ENCODE assay signal across 7 mouse cellular contexts in genomic region chr2:32962062-32962874, GRCm38 (mm10). TPM values are rescaled to one million over a fixed set of nuclear protein-coding genes. Genes with fewer than 3 reads are reported as not detected.
DNase-seq lines count a peak whose midpoint lies in the region; ATAC-seq and TF ChIP-seq lines count a peak whose summit lies in the region.

No protein-coding gene starts in this region.

- H3K4me3 ChIP-seq in heart, embryonic 16.5 days (ENCODE audit: low read length) = peak overlapping the region; percentile 72
- peak overlapping the region; percentile 71 to 77 for H3K4me3 ChIP-seq in liver, embryonic 14.5 days (ENCODE audit: insufficient read depth in 1 of 2, low read depth in 2 of 2, low read length in 2 of 2)

- H3K27me3 ChIP-seq in heart, embryonic 16.5 days (ENCODE audit: control insufficient read depth, insufficient read depth, low read length) = no peaks in the 10 kb centered on the region
- H3K27me3 ChIP-seq in liver, embryonic 14.5 days (ENCODE audit: control insufficient read depth, insufficient read depth, low read length) = no peaks in the 10 kb centered on the region

- H3K9ac ChIP-seq in heart, embryonic 16.5 days (ENCODE audit: low read length) = peak overlapping the region; percentile 91
- peak overlapping the region; percentile 88 for H3K9ac ChIP-seq in liver, embryonic 14.5 days (replicated peaks)

- H3K4me1 ChIP-seq in heart, embryonic 16.5 days (ENCODE audit: control insufficient read depth, insufficient read depth, low read length) = peaks cover 29% of the 10 kb centered on the region
- peaks cover 8 to 18% of the 10 kb centered on the region in 2 experiments for H3K4me1 ChIP-seq in liver, embryonic 14.5 days (replicated peaks; ENCODE audit: control insufficient read depth in 2 of 2, insufficient read depth in 2 of 2, low read length in 1 of 2)

- 2% methylated on average over 33 of the region's 33 CpGs for WGBS in heart, embryonic 16.5 days
- WGBS in liver, embryonic 14.5 days (ENCODE audit: insufficient replicate concordance) = under 1% methylated on average over 33 of the region's 33 CpGs

- H3K36me3 ChIP-seq in heart, embryonic 16.5 days (ENCODE audit: control insufficient read depth, insufficient read depth) = peaks cover 25% of the 10 kb centered on the region
- peaks cover 19% of the 10 kb centered on the region for H3K36me3 ChIP-seq in liver, embryonic 14.5 days (replicated peaks; ENCODE audit: control insufficient read depth, insufficient read depth, low read depth)

- no peak for TF ChIP-seq EP300 in liver, embryonic 14.5 days (IDR thresholded peaks at IDR 0.05; ENCODE audit: low read depth)

- ATAC-seq in heart, embryonic 16.5 days (replicated peaks; ENCODE audit: extremely low read depth, insufficient read depth, low FRiP score) = no peak; the same call in 1 of the 2 replicates
- ATAC-seq in liver, embryonic 14.5 days (ENCODE audit: insufficient read depth) = no peak

- DNase-seq in ovary, postnatal 36 days (ENCODE audit: low spot score) = peak; percentile 30
- DNase-seq in ovary, adult 18-20 months (ENCODE audit: low spot score) = no peak
- peak; percentile 45 for DNase-seq in brain, adult 2 months (ENCODE audit: low read depth, low spot score)
- no peak for DNase-seq in liver, embryonic 14.5 days (ENCODE audit: low read depth in 3 of 3, low spot score in 3 of 3)
- peak; percentile 40 for DNase-seq in yolk sac, embryonic 10.5 days (ENCODE audit: low spot score)
- DNase-seq in layer of hippocampus, adult 8-10 months (ENCODE audit: low spot score in 2 of 2) = no peak

- TF ChIP-seq CTCF in liver, embryonic 14.5 days (IDR thresholded peaks at IDR 0.05; ENCODE audit: low read depth) = 0 out of 2 replicates have a peak, but pooled peaks have one; percentile 2

- no peaks in the 10 kb centered on the region for H3K9me3 ChIP-seq in heart, embryonic 16.5 days (replicated peaks; ENCODE audit: control insufficient read depth, low read length)
- H3K9me3 ChIP-seq in liver, embryonic 14.5 days (ENCODE audit: control insufficient read depth, low read length) = no peaks in the 10 kb centered on the region

- peak overlapping the region; percentile 91 for H3K27ac ChIP-seq in heart, embryonic 16.5 days (ENCODE audit: low read length)
- H3K27ac ChIP-seq in liver, embryonic 14.5 days = peak overlapping the region; percentile 68

- H3K4me2 ChIP-seq in heart, embryonic 16.5 days (ENCODE audit: low read depth, low read length) = peak overlapping the region; percentile 84
- peak overlapping the region; percentile 86 for H3K4me2 ChIP-seq in liver, embryonic 14.5 days (ENCODE audit: low read depth)

RNA-seq across cellular contexts. Expression of gene Lrsam1, which starts 0.9 kb away (rescaled TPM):
- 8.2 and 8.8 TPM in 2 replicates for polyA plus RNA-seq in heart, embryonic 16.5 days (2015; fragmentation: Nextera tagmentation; extraction: Ambion mirVana)
- polyA plus RNA-seq in liver, embryonic 14.5 days (2012; rRNA removed) = 1.9 and 2.5 TPM in 2 replicates
- polyA plus RNA-seq in liver, embryonic 14.5 days (2014; fragmentation: Nextera tagmentation; extraction: Ambion mirVana) = 1.1 and 1.8 TPM in 2 replicates
- total RNA-seq in layer of hippocampus, adult 8-10 months (2022) = 10 to 100 TPM; 35.1 to 39.9 (median 38.6) TPM

RNA-seq across cellular contexts. Expression of gene Rpl12, which starts 0.9 kb away (rescaled TPM):
- 90.1 and 92.2 TPM in 2 replicates for polyA plus RNA-seq in heart, embryonic 16.5 days (2015; fragmentation: Nextera tagmentation; extraction: Ambion mirVana)
- polyA plus RNA-seq in liver, embryonic 14.5 days (2012; rRNA removed) = 311 and 646 TPM in 2 replicates
- polyA plus RNA-seq in liver, embryonic 14.5 days (2014; fragmentation: Nextera tagmentation; extraction: Ambion mirVana) = 144 and 162 TPM in 2 replicates
- 100 to 1,000 TPM; 120 to 150 (median 129) TPM for total RNA-seq in layer of hippocampus, adult 8-10 months (2022)

RNA-seq across cellular contexts. Expression of gene Slc2a8, which starts 19.6 kb away (rescaled TPM):
- polyA plus RNA-seq in heart, embryonic 16.5 days (2015; fragmentation: Nextera tagmentation; extraction: Ambion mirVana) = 24.3 and 25.4 TPM in 2 replicates
- polyA plus RNA-seq in liver, embryonic 14.5 days (2012; rRNA removed) = 5.1 and 7.2 TPM in 2 replicates
- polyA plus RNA-seq in liver, embryonic 14.5 days (2014; fragmentation: Nextera tagmentation; extraction: Ambion mirVana) = 4.9 and 6.8 TPM in 2 replicates
- 10 to 100 TPM; 19.7 to 23.1 (median 21.8) TPM for total RNA-seq in layer of hippocampus, adult 8-10 months (2022)

Comparison
In these comparisons a context has a peak if more than half of its experiments do, and no peak if none do; other contexts are left out.
1. DNase-seq: peak in ovary, postnatal 36 days (single experiment), brain, adult 2 months (single experiment) and yolk sac, embryonic 10.5 days (single experiment); none in ovary, adult 18-20 months (single experiment), liver, embryonic 14.5 days (0 of 3) and layer of hippocampus, adult 8-10 months (0 of 2).